Mouse (Mus musculus) cerebellum, adult 2 months (tissue): ENCODE data around the gene 1700034J05Rik.

Experiments used
- CTCF ChIP-seq: fragments of 200-500 bp; IDR thresholded peaks from 2 replicates; pipeline ENCODE4 v1.5.1; 2011; ENCODE audit warnings: low read depth, mild to moderate bottlenecking, control low read depth, low read length, moderate library complexity, borderline replicate concordance; ENCODE audit not compliant: insufficient read depth
- POLR2A ChIP-seq: fragments of 200-500 bp; IDR thresholded peaks from 2 replicates; pipeline ENCODE4 v1.6.1; 2011; ENCODE audit warnings: low read length, control low read depth, borderline replicate concordance; ENCODE audit not compliant: insufficient read depth

- TF ChIP-seq CTCF (no peak), POLR2A (no peak)
Observed at GRCm38 (mm10) chr6:146939026-146939425, 15.2 kb downstream of the 1700034J05Rik start.
